Mouse (Mus musculus): Measurements from ENCODE around the gene Gmcl1. TPM values are rescaled to one million over a fixed set of nuclear protein-coding genes. Genes with fewer than 3 reads are reported as not detected.

Gene Gmcl1
- total RNA-seq, 2 experiments from 2014 or later = 33.8 to 37.8 TPM

GRCm38 (mm10) chr6:86665560-86666307 lies 67.4 kb downstream of the Gmcl1 start:
- DNase-seq (ENCODE audit: low spot score in 2 of 2) = no peak

- no peak for DNase-seq (ENCODE audit: low spot score in 2 of 2)
These were observed 68.1 kb downstream of the Gmcl1 start for GRCm38 (mm10) chr6:86665076-86665475.

DNA sequence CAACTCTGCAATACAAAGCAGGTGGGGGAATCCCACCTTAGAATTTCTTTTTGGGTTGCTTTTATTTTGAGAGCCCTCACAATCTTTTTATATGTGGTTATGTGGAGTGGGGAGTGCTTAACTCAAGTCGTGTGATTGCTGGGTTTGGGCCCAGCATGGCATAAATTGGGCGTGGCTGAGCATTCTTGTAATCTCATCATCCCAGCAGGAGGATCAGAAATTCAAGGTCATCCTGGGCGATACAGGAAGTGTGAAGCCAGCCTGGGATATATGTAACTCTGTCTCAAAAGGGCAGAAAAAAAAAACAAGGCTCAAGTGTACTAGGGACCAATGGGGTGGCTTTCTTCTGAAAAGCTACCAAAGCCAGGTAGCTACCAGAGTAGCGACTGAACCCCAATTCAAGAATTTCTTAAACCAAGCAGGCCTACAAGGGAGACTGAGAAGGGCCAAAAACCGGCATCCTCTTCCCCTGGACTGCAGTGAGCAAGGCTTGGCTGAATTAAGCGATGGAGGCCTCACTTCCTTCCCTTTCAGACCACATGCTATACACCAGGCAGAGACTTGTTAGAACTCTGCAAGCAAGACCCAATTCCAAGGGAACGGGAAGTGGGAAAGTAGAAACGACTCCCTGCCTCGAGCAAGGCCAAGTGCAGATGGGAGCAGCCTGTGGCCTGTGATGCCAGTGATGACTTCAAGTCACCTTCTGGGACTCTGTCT lies 72.9 kb downstream of the Gmcl1 start:
- DNase-seq (ENCODE audit: low spot score in 2 of 2) = no peak

DNA sequence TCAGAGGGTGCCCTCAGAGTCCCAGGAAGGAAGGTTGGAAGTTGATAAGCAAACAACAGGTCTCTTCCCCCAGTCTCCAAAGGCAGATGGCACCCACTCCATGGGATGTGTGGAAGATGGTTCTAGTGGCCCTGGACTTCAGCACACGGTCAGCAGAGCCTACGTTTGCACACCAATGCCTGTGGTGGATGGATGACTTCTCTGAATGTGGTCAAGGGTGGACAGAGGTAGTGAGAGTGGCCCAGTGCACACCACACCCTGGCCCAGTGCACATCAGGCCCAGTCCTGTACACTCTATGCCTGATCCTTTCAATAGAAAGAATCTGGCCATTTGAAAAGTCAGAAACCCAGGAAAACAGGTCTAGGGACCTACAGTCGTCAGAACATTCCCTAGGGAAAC lies 74.7 kb downstream of the Gmcl1 start:
- DNase-seq (ENCODE audit: low spot score in 2 of 2) = no peak

DNA sequence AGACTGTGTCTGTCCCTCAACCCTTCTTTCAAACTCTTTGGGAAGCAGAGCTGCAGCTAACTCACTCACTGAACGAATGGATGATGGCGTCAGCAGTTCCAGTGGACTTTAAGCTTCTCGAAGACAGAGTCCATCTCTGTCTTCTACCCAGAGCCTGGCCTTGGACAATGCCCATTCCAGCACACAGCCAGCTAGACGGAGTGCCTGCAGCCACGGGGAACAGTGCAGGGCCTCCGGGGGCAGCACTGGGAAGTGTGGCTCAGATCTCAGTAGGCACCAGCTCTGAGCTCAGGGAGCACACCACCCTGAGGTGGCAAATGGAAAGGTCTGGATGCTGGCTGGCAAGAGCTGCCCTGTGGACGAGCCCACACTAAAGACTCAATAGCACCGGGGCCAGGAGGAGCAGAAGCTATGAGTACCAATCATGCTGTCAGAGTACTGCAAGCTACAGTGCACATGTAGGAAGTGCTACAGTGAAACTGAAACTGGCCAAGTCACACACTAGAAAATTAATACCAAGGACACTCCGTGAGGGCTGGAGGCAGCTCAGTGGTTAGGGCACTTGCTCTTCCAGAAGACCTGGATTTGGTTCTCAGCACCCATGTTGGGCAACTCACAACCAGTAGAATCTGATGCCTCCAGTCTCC lies 78.8 kb downstream of the Gmcl1 start:
- DNase-seq (ENCODE audit: low spot score in 2 of 2) = no peak

DNA sequence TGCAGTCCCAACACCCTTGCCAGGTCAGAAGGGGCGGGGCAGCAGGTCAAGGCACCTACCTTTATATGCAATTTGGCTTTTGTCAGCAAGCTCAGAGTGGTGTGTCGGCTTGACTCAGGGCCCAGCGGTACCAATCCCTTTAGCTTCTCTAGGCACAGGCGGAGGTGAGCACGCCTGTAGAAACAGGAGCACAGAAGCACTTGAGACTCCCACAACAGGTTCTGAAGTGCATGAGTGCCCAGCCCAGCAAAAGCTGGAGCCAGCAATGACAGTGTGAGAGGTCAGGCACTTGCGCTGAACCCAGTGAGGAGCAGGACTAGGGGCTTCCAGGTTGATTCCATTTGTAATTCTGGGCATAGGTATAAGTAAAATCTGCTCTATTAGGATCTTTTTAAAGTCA lies 80.2 kb downstream of the Gmcl1 start:
- DNase-seq (ENCODE audit: low spot score in 2 of 2) = no peak

DNA sequence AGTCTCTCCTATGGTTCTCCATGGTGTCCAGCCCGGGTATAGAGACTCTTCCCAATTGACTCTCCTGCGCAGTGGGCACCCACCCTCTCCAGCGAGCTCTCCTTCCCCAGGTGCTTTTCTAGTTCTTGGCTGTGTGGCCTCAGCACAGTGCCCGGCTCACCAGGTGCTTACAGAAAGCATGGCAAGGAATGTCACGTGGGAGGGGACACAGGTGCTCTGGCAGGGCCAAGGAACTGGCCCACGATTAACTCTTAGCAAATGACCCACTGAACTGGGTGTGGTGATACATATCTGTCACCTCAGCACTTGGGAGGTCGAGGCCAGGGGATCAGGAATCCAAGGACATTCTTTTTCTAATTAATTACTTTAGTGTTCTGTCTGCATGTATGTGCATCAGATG lies 87.0 kb downstream of the Gmcl1 start:
- DNase-seq (ENCODE audit: low spot score in 2 of 2) = no peak

GRCm38 (mm10) chr6:86645551-86645950 lies 87.6 kb downstream of the Gmcl1 start:
- DNase-seq (ENCODE audit: low spot score in 2 of 2) = no peak

GRCm38 (mm10) chr6:86644775-86645400 lies 88.3 kb downstream of the Gmcl1 start:
- DNase-seq (ENCODE audit: low spot score in 2 of 2) = no peak

Other genes with a start within 250 kb of the Gmcl1 start
- 100 to 1,000 TPM; 176 to 183 TPM for gene Pcbp1, start 207.1 kb downstream of the Gmcl1 start, total RNA-seq (2021)
- 1 to 10 TPM; 1.2 to 2.1 TPM for gene Asprv1, start 105.2 kb downstream of the Gmcl1 start, total RNA-seq (2021)
- 10 to 100 TPM; 16.9 to 17.7 TPM for gene Mxd1, start 64.2 kb downstream of the Gmcl1 start, total RNA-seq (2021)
- 10 to 100 TPM; 56.2 to 56.8 TPM for gene Snrnp27, start 48.9 kb downstream of the Gmcl1 start, total RNA-seq (2021)
- 1 to 10 TPM; 2.8 to 5.8 TPM for gene Anxa4, start 60.2 kb upstream of the Gmcl1 start, total RNA-seq (2021)
- 100 to 1,000 TPM; 404 to 410 TPM for gene Aak1, start 116.1 kb upstream of the Gmcl1 start, total RNA-seq (2021)